Mouse (Mus musculus): ENCODE data around the gene Bcl2l12.

DNA sequence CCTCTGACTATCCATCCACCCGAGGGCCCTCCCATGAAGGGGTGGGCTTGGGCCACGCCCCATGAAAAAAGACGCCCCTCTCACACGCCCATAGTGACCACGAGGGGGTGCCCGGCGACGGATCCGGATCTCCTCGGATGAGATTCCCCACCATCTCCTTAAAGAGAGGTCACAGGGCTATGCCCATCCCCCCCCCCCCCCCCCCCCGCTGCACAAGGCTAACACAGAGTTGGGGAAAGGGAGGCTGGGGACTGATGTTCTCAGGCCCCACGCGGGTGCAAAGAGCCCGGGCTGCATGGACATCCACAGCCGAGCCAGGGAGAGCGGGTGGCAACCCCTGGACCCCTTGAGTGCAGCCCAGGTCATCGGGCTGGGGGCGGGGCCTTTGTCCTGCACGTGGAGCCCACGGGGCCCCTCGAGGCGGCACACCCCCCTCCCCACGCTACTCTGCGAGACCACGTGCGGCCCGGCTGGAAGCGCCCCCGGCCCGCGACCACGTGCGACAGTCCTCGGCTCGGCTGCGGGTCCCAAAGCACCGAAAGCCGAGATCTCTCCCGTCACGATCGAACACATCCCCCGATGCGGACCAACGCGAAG, 12.8 kb downstream of the Bcl2l12 start:
- peak; percentile 37 for TF ChIP-seq CTCF (IDR thresholded peaks at IDR 0.05; ENCODE audit: low read depth)
- no peak; the same call in 1 of the 2 replicates for TF ChIP-seq EP300 (IDR thresholded peaks at IDR 0.05; ENCODE audit: low read depth)

Measured in heart, postnatal 0 days (tissue).